Mouse (Mus musculus): ENCODE measurements around the gene Gm17349.

Gene Gm17349

GRCm38 (mm10) chr15:99699715-99700114 lies 5.6 kb downstream of the Gm17349 start:
- no peak for DNase-seq (ENCODE audit: low read depth)

- DNase-seq (ENCODE audit: low read depth), result no peak
Measured at GRCm38 (mm10) chr15:99698533-99699085, 6.7 kb downstream of the Gm17349 start.

GRCm38 (mm10) chr15:99697309-99697708 lies 8.0 kb downstream of the Gm17349 start:
- DNase-seq (ENCODE audit: low read depth), result no peak

- DNase-seq (ENCODE audit: low read depth), result no peak
Measured at GRCm38 (mm10) chr15:99691976-99692375, 13.3 kb downstream of the Gm17349 start.

- no peak for DNase-seq (ENCODE audit: low read depth)
Measured at GRCm38 (mm10) chr15:99690924-99691323, 14.4 kb downstream of the Gm17349 start.

- DNase-seq (ENCODE audit: low read depth), result peak; percentile 40
Measured at GRCm38 (mm10) chr15:99688712-99689111, 16.6 kb downstream of the Gm17349 start.

GRCm38 (mm10) chr15:99684156-99684555 lies 21.1 kb downstream of the Gm17349 start:
- DNase-seq (ENCODE audit: low read depth), result no peak

- DNase-seq (ENCODE audit: low read depth), result no peak
Measured at GRCm38 (mm10) chr15:99682880-99683279, 22.4 kb downstream of the Gm17349 start.

- DNase-seq (ENCODE audit: low read depth), result no peak
Measured at GRCm38 (mm10) chr15:99679008-99679407, 26.3 kb downstream of the Gm17349 start.

- DNase-seq (ENCODE audit: low read depth), result no peak
Measured at GRCm38 (mm10) chr15:99678063-99678800, 27.1 kb downstream of the Gm17349 start.

GRCm38 (mm10) chr15:99677089-99677488 lies 28.2 kb downstream of the Gm17349 start:
- no peak for DNase-seq (ENCODE audit: low read depth)

GRCm38 (mm10) chr15:99674866-99675265 lies 30.4 kb downstream of the Gm17349 start:
- no peak for DNase-seq (ENCODE audit: low read depth)

GRCm38 (mm10) chr15:99671783-99672182 lies 33.5 kb downstream of the Gm17349 start:
- no peak for DNase-seq (ENCODE audit: low read depth)

- no peak for DNase-seq (ENCODE audit: low read depth)
Measured at GRCm38 (mm10) chr15:99670964-99671670, 34.2 kb downstream of the Gm17349 start.

- no peak for DNase-seq (ENCODE audit: low read depth)
Measured at GRCm38 (mm10) chr15:99670154-99670821, 35.0 kb downstream of the Gm17349 start, which contains the start of gene Asic1. Gene Asic1, plus strand, starts transcription at chr15:99670368.

- DNase-seq (ENCODE audit: low read depth), result no peak
Measured at GRCm38 (mm10) chr15:99669392-99669791, 35.9 kb downstream of the Gm17349 start.

GRCm38 (mm10) chr15:99668881-99669280 lies 36.4 kb downstream of the Gm17349 start:
- DNase-seq (ENCODE audit: low read depth), result peak; percentile 37

- DNase-seq (ENCODE audit: low read depth), result no peak
Measured at GRCm38 (mm10) chr15:99667544-99667943, 37.7 kb downstream of the Gm17349 start.

GRCm38 (mm10) chr15:99664600-99665451 lies 40.5 kb downstream of the Gm17349 start:
- peak; percentile 67 for DNase-seq (ENCODE audit: low read depth)

- DNase-seq (ENCODE audit: low read depth), result no peak
Measured at GRCm38 (mm10) chr15:99663964-99664599, 41.2 kb downstream of the Gm17349 start.

GRCm38 (mm10) chr15:99662371-99662770 lies 42.9 kb downstream of the Gm17349 start:
- DNase-seq (ENCODE audit: low read depth), result no peak

All from fibroblast of lung, adult 2 months (primary cell).